Mouse (Mus musculus) liver, adult 2 months (tissue): Measurements from ENCODE around the gene Plppr4.

Experiments used
- CTCF ChIP-seq: fragments of 200-500 bp; IDR thresholded peaks from 2 replicates; pipeline ENCODE4 v1.5.1; 2011; ENCODE audit warnings: low read depth, low read length, control low read depth
- POLR2A ChIP-seq: fragments of 200-500 bp; IDR thresholded peaks from 2 replicates; pipeline ENCODE4 v1.6.1; 2011; ENCODE audit warnings: low read length, control low read depth; ENCODE audit not compliant: insufficient read depth; ENCODE audit errors: extremely low read depth

DNA sequence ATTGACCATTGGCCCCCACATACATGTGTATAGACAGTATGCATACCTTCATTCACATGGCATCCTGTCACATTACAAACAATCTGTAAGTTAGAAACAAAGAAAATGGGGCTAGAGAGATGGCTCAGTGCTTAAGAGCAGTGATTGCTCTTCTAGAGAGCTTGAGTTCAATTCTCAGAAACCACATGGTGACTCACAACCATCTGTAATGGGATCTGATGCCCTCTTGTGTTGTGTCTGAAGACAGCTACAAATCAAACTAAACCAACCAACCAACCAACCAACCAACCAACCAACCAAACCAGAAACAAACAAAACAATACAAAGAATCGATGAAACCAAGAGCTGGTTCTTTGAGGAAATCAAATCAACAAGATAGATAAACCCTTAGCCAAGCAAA is 5.4 kb upstream of the Plppr4 start:
- TF ChIP-seq CTCF (no peak), POLR2A (no peak)
